Mouse (Mus musculus) CH12.LX (cell line): ENCODE results near the gene Acbd4. TPM values are rescaled to one million over a fixed set of nuclear protein-coding genes. Genes with fewer than 3 reads are reported as not detected.

Experiments used
- DNase-seq: peaks from one replicate; pipeline ENCODE4 v3.0.0-alpha.2; 2013; ENCODE audit errors: extremely low read depth
- H3K27ac ChIP-seq: 2 replicates; pipeline ENCODE4 v1.5.1; 2012; ENCODE audit warnings: low read depth, mild to moderate bottlenecking, control low read depth, moderate library complexity; ENCODE audit not compliant: insufficient read depth
- H3K27me3 ChIP-seq: replicated peaks from 2 replicates; pipeline ENCODE3; 2012; ENCODE audit warnings: inconsistent platforms
- H3K36me3 ChIP-seq, 2 experiments: replicated peaks in 1 of 2; 2 replicates each; pipeline versions ENCODE3 to v1.6.1; 2012; ENCODE audit warnings: inconsistent platforms in 1 of 2, low read length in 1 of 2, mild to moderate bottlenecking in 1 of 2, mixed read lengths in 1 of 2, moderate library complexity in 1 of 2; ENCODE audit not compliant: control insufficient read depth in 1 of 2, insufficient read depth in 1 of 2
- H3K4me1 ChIP-seq, 2 experiments: 2 replicates each; pipeline ENCODE4 v1.6.1; 2012; ENCODE audit warnings: inconsistent platforms in 1 of 2, moderate library complexity in 1 of 2; ENCODE audit not compliant: insufficient read depth in 2 of 2, control insufficient read depth in 1 of 2
- H3K4me2 ChIP-seq: 2 replicates; pipeline ENCODE4 v1.6.1; 2012; ENCODE audit warnings: low read depth, mild to moderate bottlenecking, control low read depth; ENCODE audit not compliant: poor library complexity, insufficient read depth, severe bottlenecking
- H3K4me3 ChIP-seq, 3 experiments: fragments of 150-350 bp in 1 of 3; sonication (generic) in 1 of 3; replicated peaks in 1 of 3; 2 replicates each; pipeline versions ENCODE3 to v1.5.1; 2011 to 2012; ENCODE audit warnings: low read depth in 2 of 3, low read length in 2 of 3, mild to moderate bottlenecking in 2 of 3, moderate library complexity in 2 of 3, control low read depth in 1 of 3, improper control_type of control experiment in 1 of 3, inconsistent platforms in 1 of 3, mixed read lengths in 1 of 3; ENCODE audit not compliant: poor library complexity in 1 of 3
- H3K79me2 ChIP-seq: replicated peaks from 2 replicates; pipeline ENCODE4 v1.6.1; 2012; ENCODE audit warnings: mild to moderate bottlenecking, moderate library complexity; ENCODE audit not compliant: control insufficient read depth, poor library complexity, insufficient read depth, severe bottlenecking; ENCODE audit errors: extremely low read depth
- H3K9ac ChIP-seq: 2 replicates; pipeline ENCODE4 v1.6.1; 2012; ENCODE audit warnings: low read depth, mild to moderate bottlenecking, control low read depth, moderate library complexity; ENCODE audit not compliant: insufficient read depth
- H3K9me3 ChIP-seq: replicated peaks from 2 replicates; pipeline ENCODE3; 2012; ENCODE audit warnings: low read length, inconsistent platforms, mixed read lengths
- BHLHE40 ChIP-seq: IDR thresholded peaks from 2 replicates; pipeline ENCODE4 v1.6.1; 2011; ENCODE audit warnings: mild to moderate bottlenecking, low read depth, low read length, improper control_type of control experiment
- CHD1 ChIP-seq: IDR thresholded peaks from 2 replicates; pipeline ENCODE4 v1.6.1; 2012; ENCODE audit warnings: low read depth, low read length, improper control_type of control experiment, inconsistent platforms
- CHD2 ChIP-seq: IDR thresholded peaks from 2 replicates; pipeline ENCODE4 v1.6.1; 2011; ENCODE audit warnings: low read length, improper control_type of control experiment
- ELF1 ChIP-seq: IDR thresholded peaks from 2 replicates; pipeline ENCODE4 v1.6.1; 2014; ENCODE audit warnings: low read depth, mild to moderate bottlenecking, inconsistent platforms, low read length, improper control_type of control experiment
- ETS1 ChIP-seq: conservative IDR thresholded peaks from 2 replicates; pipeline ENCODE4 v1.6.1; 2012; ENCODE audit warnings: low read depth, mild to moderate bottlenecking, inconsistent platforms, low read length, improper control_type of control experiment, moderate library complexity
- GABPA ChIP-seq: IDR thresholded peaks from 2 replicates; pipeline ENCODE4 v1.6.1; 2012; ENCODE audit warnings: low read depth, low read length, improper control_type of control experiment, inconsistent platforms; ENCODE audit not compliant: insufficient replicate concordance
- HCFC1 ChIP-seq: IDR thresholded peaks from 2 replicates; pipeline ENCODE4 v1.6.1; 2012; ENCODE audit warnings: low read depth, mild to moderate bottlenecking, inconsistent platforms, low read length, improper control_type of control experiment
- IRF4 ChIP-seq: IDR thresholded peaks from 2 replicates; pipeline ENCODE4 v1.6.1; 2014; ENCODE audit warnings: low read depth, mild to moderate bottlenecking, inconsistent platforms, low read length, improper control_type of control experiment
- JUN ChIP-seq: IDR thresholded peaks from 2 replicates; pipeline ENCODE4 v1.6.1; 2011; ENCODE audit warnings: low read depth, mild to moderate bottlenecking, low read length, improper control_type of control experiment, moderate library complexity; ENCODE audit not compliant: insufficient read depth
- JUND ChIP-seq: conservative IDR thresholded peaks from 2 replicates; pipeline ENCODE4 v1.6.1; 2011; ENCODE audit warnings: low read depth, low read length, improper control_type of control experiment
- MAFK ChIP-seq: IDR thresholded peaks from 2 replicates; pipeline ENCODE4 v1.6.1; 2011; ENCODE audit warnings: low read length, improper control_type of control experiment; ENCODE audit not compliant: insufficient replicate concordance
- MAX ChIP-seq: IDR thresholded peaks from 2 replicates; pipeline ENCODE4 v1.6.1; 2011; ENCODE audit warnings: low read length, improper control_type of control experiment
- MXI1 ChIP-seq: IDR thresholded peaks from 2 replicates; pipeline ENCODE4 v1.6.1; 2011; ENCODE audit warnings: mild to moderate bottlenecking, low read depth, low read length, improper control_type of control experiment
- MYC ChIP-seq: IDR thresholded peaks from 2 replicates; pipeline ENCODE4 v1.6.1; 2011; ENCODE audit warnings: low read depth, mild to moderate bottlenecking, improper control_type of control experiment, low read length
- NRF1 ChIP-seq: IDR thresholded peaks from 2 replicates; pipeline ENCODE4 v1.6.1; 2014; ENCODE audit warnings: low read depth, mild to moderate bottlenecking, inconsistent platforms, low read length, improper control_type of control experiment, moderate library complexity
- PAX5 ChIP-seq: IDR thresholded peaks from 2 replicates; pipeline ENCODE4 v1.6.1; 2012; ENCODE audit warnings: low read length, inconsistent platforms, mixed read lengths
- POLR2A ChIP-seq: IDR thresholded peaks from 2 replicates; pipeline ENCODE4 v1.6.1; 2011; ENCODE audit warnings: low read depth, mild to moderate bottlenecking, improper control_type of control experiment, low read length
- RCOR1 ChIP-seq: conservative IDR thresholded peaks from 2 replicates; pipeline ENCODE4 v1.6.1; 2012; ENCODE audit warnings: low read depth, mild to moderate bottlenecking, inconsistent platforms, low read length, improper control_type of control experiment
- SIN3A ChIP-seq: IDR thresholded peaks from 2 replicates; pipeline ENCODE4 v1.6.1; 2012; ENCODE audit warnings: low read length, improper control_type of control experiment, inconsistent platforms
- SMC3 ChIP-seq: IDR thresholded peaks from 2 replicates; pipeline ENCODE4 v1.6.1; 2011; ENCODE audit warnings: low read depth, low read length, improper control_type of control experiment
- TBP ChIP-seq: conservative IDR thresholded peaks from 2 replicates; pipeline ENCODE4 v1.6.1; 2011; ENCODE audit warnings: low read depth, low read length, improper control_type of control experiment
- TCF12 ChIP-seq: IDR thresholded peaks from 2 replicates; pipeline ENCODE4 v1.6.1; 2014; ENCODE audit warnings: low read depth, mild to moderate bottlenecking, inconsistent platforms, low read length, improper control_type of control experiment
- UBTF ChIP-seq: IDR thresholded peaks from 2 replicates; pipeline ENCODE4 v1.6.1; 2012; ENCODE audit warnings: low read depth, mild to moderate bottlenecking, inconsistent platforms, low read length, improper control_type of control experiment, moderate library complexity
- ZKSCAN1 ChIP-seq: IDR thresholded peaks from 2 replicates; pipeline ENCODE4 v1.6.1; 2012; ENCODE audit warnings: low read depth, inconsistent platforms, low read length, improper control_type of control experiment, borderline replicate concordance
- ZNF384 ChIP-seq: IDR thresholded peaks from 2 replicates; pipeline ENCODE4 v1.6.1; 2012; ENCODE audit warnings: low read depth, low read length, improper control_type of control experiment, inconsistent platforms
- dilution Hi-C: fragments of 300-500 bp; cut with MboI; formaldehyde crosslinking; loops from 2 replicates; pipeline ENCODE4 v1.14.3; 2020; ENCODE audit warnings: low sequenced_read_pairs; ENCODE audit not compliant: extremely low pct_unique_long_range_greater_than_20kb, extremely low pct_ligation_motif_present
- in situ Hi-C: fragments of 300-500 bp; cut with MboI; formaldehyde crosslinking; loops from 3 replicates; pipeline ENCODE4 v1.14.3; 2019; ENCODE audit warnings: low sequenced_read_pairs, low pct_ligation_motif_present, low pct_unique_long_range_greater_than_20kb, mixed read lengths
- polyA plus RNA-seq: library from polyadenylated mRNA; unstranded; fragments of >175 nt; gene quantifications from 2 replicates; pipeline ENCODE4 v1.2.1, GENCODE M21; 2012; ENCODE audit warnings: low read depth; ENCODE audit not compliant: insufficient read length
- total RNA-seq, 2 experiments: library from RNA; depleted of rRNA; stranded (reverse); fragments of 300-350 nt in 1 of 2; fragments of >200 nt in 1 of 2; gene quantifications; 2 replicates each; pipeline ENCODE4 v1.2.3; 2012 to 2014

Gene Acbd4
- total and polyA plus RNA-seq, 3 experiments, result 51.4 to 68.4 (median 62.6) TPM

DNA sequence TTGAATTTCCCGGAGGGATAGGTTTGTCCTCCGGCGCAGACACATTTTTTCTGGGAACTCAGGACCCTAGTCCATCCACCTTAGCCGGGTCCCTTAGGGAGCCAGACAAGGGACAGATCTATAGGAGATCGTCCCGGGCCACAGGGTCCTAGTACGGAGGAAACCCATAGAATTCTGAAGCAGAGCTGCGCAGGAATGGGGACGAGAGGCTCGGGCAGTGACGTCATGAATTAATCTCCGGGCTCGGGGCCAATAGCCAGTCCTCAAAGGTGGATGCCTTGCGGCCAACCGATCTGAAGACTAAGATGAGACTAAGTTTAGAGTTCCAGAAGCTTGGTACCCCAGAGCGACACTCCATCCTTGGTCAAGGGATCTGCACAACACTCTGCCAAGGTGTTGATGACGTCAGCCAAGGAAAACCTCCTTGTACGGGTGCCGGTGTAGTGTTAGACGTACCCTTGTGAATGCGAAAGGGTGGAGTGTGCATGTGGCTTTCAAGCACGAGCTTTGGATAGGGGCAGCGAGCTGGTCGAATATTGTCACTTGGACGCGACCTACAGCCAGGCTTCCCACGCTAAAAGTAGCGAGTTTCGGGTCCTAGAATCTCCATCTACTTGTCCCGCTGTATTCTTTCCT lies 502 bp downstream of the Acbd4 start:
- in situ Hi-C loops, result loop anchor here (5.0 kb wide), 2 partner anchors 55 to 225 kb away; no protein-coding TSS in a partner anchor
- Histone ChIP-seq H3K36me3 (peaks cover 20 to 50% of the 10 kb centered on the region in 2 experiments), H3K4me2 (peak overlapping the region; percentile 32), H3K4me1 (peaks cover 35 to 76% of the 10 kb centered on the region in 2 experiments), H3K4me3 (peak overlapping the region; percentile 61 to 91 (median 79)), H3K27me3 (peaks cover 6% of the 10 kb centered on the region), H3K27ac (peak overlapping the region; percentile 51), H3K9ac (peak overlapping the region; percentile 82), H3K9me3 (no peaks in the 10 kb centered on the region), H3K79me2 (peaks cover 28% of the 10 kb centered on the region)
- dilution Hi-C loops, result no loop called here
- peak; percentile 58; the same call in 1 of the 2 replicates for TF ChIP-seq SIN3A
- peak; percentile 89 for TF ChIP-seq BHLHE40
- peak; percentile 79 for TF ChIP-seq JUND
- TF ChIP-seq TCF12, result 0 out of 2 replicates have a peak, but pooled peaks have one; percentile 39
- TF ChIP-seq MAX, result peak; percentile 94
- peak; percentile 60; the same call in 1 of the 2 replicates for TF ChIP-seq IRF4
- no peak; the same call in 1 of the 2 replicates for TF ChIP-seq SMC3
- peak; percentile 20; the same call in 1 of the 2 replicates for TF ChIP-seq MAFK
- peak; percentile 93 for TF ChIP-seq MYC
- peak; percentile 55; the same call in 1 of the 2 replicates for TF ChIP-seq RCOR1
- TF ChIP-seq TBP, result no peak; the same call in 1 of the 2 replicates
- no peak for TF ChIP-seq CHD1
- no peak for TF ChIP-seq ZKSCAN1
- no peak; the same call in none of the 2 replicates for TF ChIP-seq UBTF
- TF ChIP-seq HCFC1, result peak; percentile 56
- TF ChIP-seq JUN, result peak; percentile 60; the same call in 1 of the 2 replicates
- peak; percentile 91 for TF ChIP-seq MXI1
- TF ChIP-seq ZNF384, result no peak
- TF ChIP-seq GABPA, result no peak
- TF ChIP-seq NRF1, result peak; percentile 55; the same call in 1 of the 2 replicates
- TF ChIP-seq ELF1, result peak; percentile 31; the same call in 1 of the 2 replicates
- no peak for TF ChIP-seq CHD2
- TF ChIP-seq PAX5, result no peak
- peak; percentile 49; the same call in 1 of the 2 replicates for TF ChIP-seq ETS1
- TF ChIP-seq POLR2A, result peak; percentile 58
- DNase-seq, result peak; percentile 87
